Comparison of ENCODE assay signal across 13 mouse cellular contexts in the genomic region with DNA sequence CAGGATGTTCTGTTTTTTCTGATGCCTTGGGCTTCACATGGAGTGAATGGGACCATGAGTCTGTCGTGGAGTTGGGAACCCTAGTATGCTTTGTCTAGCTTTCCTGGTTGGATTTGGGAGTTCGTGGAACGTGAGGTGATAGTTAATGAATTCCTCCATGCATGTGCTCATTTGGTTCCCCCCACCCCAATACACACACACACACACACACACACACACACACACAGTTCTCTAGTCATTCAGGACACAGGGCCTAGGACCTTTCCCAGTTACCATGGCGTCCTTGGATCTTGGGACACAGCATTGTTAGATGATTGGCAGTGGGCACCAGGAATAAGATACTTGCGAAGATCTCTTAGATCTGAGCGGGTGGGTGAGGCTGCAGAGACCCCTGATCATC. TPM values are rescaled to one million over a fixed set of nuclear protein-coding genes. Genes with fewer than 3 reads are reported as not detected.
A peak's percentile ranks its signal among the peaks of the same experiment; 100 is the strongest.
DNase-seq lines count a peak whose midpoint lies in the region; ATAC-seq lines count a peak whose summit lies in the region.
"Had no signal": no experiment of that assay in that cellular context is flagged by ENCODE, and none has a peak within 500 bp of the region (broad histone marks: within the 10 kb centered on the region; RNA-seq: fewer than 3 reads in every experiment).

No protein-coding gene starts in this region.

- no peaks in the 10 kb centered on the region for H3K9me3 ChIP-seq in neural tube, embryonic 12.5 days
- H3K9me3 ChIP-seq in hindbrain, embryonic 10.5 days = no peaks in the 10 kb centered on the region
- H3K9me3 ChIP-seq in midbrain, embryonic 12.5 days = no peaks in the 10 kb centered on the region
- no peaks in the 10 kb centered on the region for H3K9me3 ChIP-seq in limb, embryonic 10.5 days (replicated peaks)
- H3K9me3 ChIP-seq: kidney, embryonic 15.5 days; liver, embryonic 13.5 days had no signal

- 72% methylated on average over 6 of the region's 6 CpGs for WGBS in neural tube, embryonic 12.5 days
- WGBS in hindbrain, embryonic 10.5 days = 43% methylated on average over 6 of the region's 6 CpGs
- WGBS in midbrain, embryonic 12.5 days = 26% methylated on average over 6 of the region's 6 CpGs
- 87% methylated on average over 6 of the region's 6 CpGs for WGBS in limb, embryonic 10.5 days

- peak overlapping the region; percentile 98; the same call in 1 of the 2 replicates for H3K4me2 ChIP-seq in neural tube, embryonic 12.5 days (replicated peaks)
- peak overlapping the region; percentile 99 for H3K4me2 ChIP-seq in midbrain, embryonic 12.5 days (replicated peaks)
- H3K4me2 ChIP-seq: kidney, embryonic 15.5 days; liver, embryonic 13.5 days had no signal

- ATAC-seq in neural tube, embryonic 12.5 days (ENCODE audit: low FRiP score, low read depth) = no peak
- no peak for ATAC-seq in midbrain, embryonic 12.5 days (ENCODE audit: low FRiP score, low read depth)
- no peak for ATAC-seq in erythroblast, adult 5-6 weeks (replicated peaks; ENCODE audit: low FRiP score, poor library complexity, severe bottlenecking)

- 0 out of 2 replicates have a peak, but pooled peaks cover 4% of the 10 kb centered on the region for H3K36me3 ChIP-seq in neural tube, embryonic 12.5 days
- peaks cover 98% of the 10 kb centered on the region for H3K36me3 ChIP-seq in hindbrain, embryonic 10.5 days
- H3K36me3 ChIP-seq in midbrain, embryonic 12.5 days = peaks cover 31% of the 10 kb centered on the region
- 0 out of 2 replicates have a peak, but pooled peaks cover 8% of the 10 kb centered on the region for H3K36me3 ChIP-seq in limb, embryonic 10.5 days
- H3K36me3 ChIP-seq: kidney, embryonic 15.5 days; liver, embryonic 13.5 days had no signal

- no peaks in the 10 kb centered on the region for H3K27me3 ChIP-seq in neural tube, embryonic 12.5 days (replicated peaks)
- no peaks in the 10 kb centered on the region for H3K27me3 ChIP-seq in hindbrain, embryonic 10.5 days (ENCODE audit: insufficient read depth, poor library complexity, severe bottlenecking)
- no peaks in the 10 kb centered on the region for H3K27me3 ChIP-seq in midbrain, embryonic 12.5 days
- H3K27me3 ChIP-seq in limb, embryonic 10.5 days (ENCODE audit: low read depth, poor library complexity, severe bottlenecking) = peaks cover 70% of the 10 kb centered on the region

- H3K4me3 ChIP-seq in neural tube, embryonic 12.5 days = no peak overlapping the region
- peak overlapping the region; percentile 99 for H3K4me3 ChIP-seq in hindbrain, embryonic 10.5 days
- peak overlapping the region; percentile 22 for H3K4me3 ChIP-seq in midbrain, embryonic 12.5 days
- no peak overlapping the region for H3K4me3 ChIP-seq in limb, embryonic 10.5 days
- H3K4me3 ChIP-seq: kidney, embryonic 15.5 days; liver, embryonic 13.5 days had no signal

- H3K9ac ChIP-seq in neural tube, embryonic 12.5 days = no peak overlapping the region
- peak overlapping the region; percentile 53; the same call in 1 of the 2 replicates for H3K9ac ChIP-seq in midbrain, embryonic 12.5 days (replicated peaks)
- H3K9ac ChIP-seq: kidney, embryonic 15.5 days; liver, embryonic 13.5 days had no signal

- no peak overlapping the region for H3K27ac ChIP-seq in neural tube, embryonic 12.5 days
- peak overlapping the region; percentile 81 for H3K27ac ChIP-seq in hindbrain, embryonic 10.5 days
- peak overlapping the region; percentile 67 for H3K27ac ChIP-seq in midbrain, embryonic 12.5 days (replicated peaks)
- H3K27ac ChIP-seq in limb, embryonic 10.5 days = no peak overlapping the region
- H3K27ac ChIP-seq: kidney, embryonic 15.5 days; liver, embryonic 13.5 days had no signal

- no peak for DNase-seq in neural tube, embryonic 10.5 days (ENCODE audit: extremely low spot score, low spot score)
- DNase-seq in hindbrain, embryonic 10.5 days (ENCODE audit: low spot score) = no peak
- DNase-seq in urinary bladder, postnatal 4 days (ENCODE audit: low spot score in 2 of 2) = no peak
- no peak for DNase-seq in limb, embryonic 10.5 days (ENCODE audit: low spot score)
- no peak for DNase-seq in embryo, embryonic 11 days
- DNase-seq: adrenal gland, postnatal 25 days; B cell, adult 2 months; cerebellum, postnatal 25 days; liver, embryonic 13.5 days had no signal

- H3K4me1 ChIP-seq in neural tube, embryonic 12.5 days = peaks cover 93% of the 10 kb centered on the region
- peaks cover 99% of the 10 kb centered on the region for H3K4me1 ChIP-seq in hindbrain, embryonic 10.5 days (replicated peaks)
- peaks cover 100% of the 10 kb centered on the region for H3K4me1 ChIP-seq in midbrain, embryonic 12.5 days
- peaks cover 13% of the 10 kb centered on the region for H3K4me1 ChIP-seq in limb, embryonic 10.5 days

RNA-seq across cellular contexts. Expression of gene Mn1, which starts 11.7 kb away (rescaled TPM):
- polyA plus RNA-seq in neural tube, embryonic 12.5 days (2016; fragmentation: Nextera tagmentation; extraction: Ambion mirVana) = 25.8 and 29.9 TPM in 2 replicates
- 55.9 and 65.1 TPM in 2 replicates for polyA plus RNA-seq in hindbrain, embryonic 10.5 days (2016; fragmentation: Nextera tagmentation; extraction: Ambion mirVana)
- 55.9 and 61.8 TPM in 2 replicates for polyA plus RNA-seq in midbrain, embryonic 12.5 days (2016; fragmentation: Nextera tagmentation; extraction: Ambion mirVana)
- polyA plus RNA-seq in limb, embryonic 10.5 days (2016; fragmentation: Nextera tagmentation; extraction: Ambion mirVana) = 7.4 and 13.1 TPM in 2 replicates
- 0.21 TPM in 1 of 2 replicates, not detected in the other for total RNA-seq in erythroblast, adult 5-6 weeks (2015; ENCODE audit: low replicate concordance)
- total RNA-seq in erythroblast, adult 5-6 weeks (2017; ENCODE audit: low replicate concordance) = 0.14 TPM in 1 of 2 replicates, not detected in the other

Comparison
In these comparisons a context has a peak if more than half of its experiments do, and no peak if none do; other contexts are left out.
1. H3K27ac ChIP-seq: peak in hindbrain, embryonic 10.5 days (single experiment) and midbrain, embryonic 12.5 days (single experiment); none in neural tube, embryonic 12.5 days (single experiment) and limb, embryonic 10.5 days (single experiment).
2. H3K4me3 ChIP-seq: peak in hindbrain, embryonic 10.5 days (single experiment) and midbrain, embryonic 12.5 days (single experiment); none in neural tube, embryonic 12.5 days (single experiment) and limb, embryonic 10.5 days (single experiment).